Mouse (Mus musculus) hindbrain, embryonic 12.5 days (tissue): ENCODE measurements at regions not wholly inside any gene's neighbourhood (a gene's known extent, or its start where the extent isn't known, plus 50 kb on each side); places are given as distances from the start of the nearest gene placed in this dataset.

ENCODE experiments used
- ATAC-seq: fragments of 200-750 bp; cut with Nextera tagmentation; 2 replicates; pipeline ENCODE4 v1.8.0; 2017; ENCODE audit warnings: moderate TSS enrichment; ENCODE audit not compliant: low FRiP score
- H3K27ac ChIP-seq: fragments of 300-500 bp; sonication (generic); 2 replicates; pipeline ENCODE4 v1.5.1; 2016; ENCODE audit warnings: mild to moderate bottlenecking
- H3K27me3 ChIP-seq: fragments of 300-500 bp; sonication (generic); 2 replicates; pipeline ENCODE4 v1.6.1; 2016; ENCODE audit warnings: mild to moderate bottlenecking
- H3K36me3 ChIP-seq: fragments of 300-500 bp; sonication (generic); 2 replicates; pipeline ENCODE4 v1.6.1; 2016; ENCODE audit warnings: mild to moderate bottlenecking
- H3K4me1 ChIP-seq: fragments of 300-500 bp; sonication (generic); 2 replicates; pipeline ENCODE4 v1.6.1; 2016
- H3K4me2 ChIP-seq: fragments of 300-500 bp; sonication (generic); replicated peaks from 2 replicates; pipeline ENCODE4 v1.6.1; 2016; ENCODE audit warnings: mild to moderate bottlenecking
- H3K4me3 ChIP-seq: fragments of 300-500 bp; sonication (generic); 2 replicates; pipeline ENCODE4 v1.5.1; 2016; ENCODE audit warnings: mild to moderate bottlenecking
- H3K9ac ChIP-seq: fragments of 300-500 bp; sonication (generic); 2 replicates; pipeline ENCODE4 v1.6.1; 2016; ENCODE audit warnings: mild to moderate bottlenecking, moderate library complexity
- H3K9me3 ChIP-seq: fragments of 300-500 bp; sonication (generic); replicated peaks from 2 replicates; pipeline ENCODE4 v1.6.1; 2016; ENCODE audit warnings: mild to moderate bottlenecking
- WGBS: fragments of 180-500 bp; shearing (Covaris S2); methylation state at CpG from one replicate; pipeline ENCODE4 v1.1.7; 2016; 5-methylcytosine and 5-hydroxymethylcytosine counted together

- Histone ChIP-seq H3K27ac (no peak overlapping the region), H3K4me2 (no peak overlapping the region), H3K36me3 (no peaks in the 10 kb centered on the region), H3K9ac (no peak overlapping the region), H3K4me1 (no peaks in the 10 kb centered on the region), H3K4me3 (no peak overlapping the region), H3K27me3 (no peaks in the 10 kb centered on the region), H3K9me3 (no peaks in the 10 kb centered on the region)
- ATAC-seq: no peak
- WGBS: 83% methylated on average over 7 of the region's 7 CpGs
These were observed 4779.3 kb downstream of the 9330182O14Rik start for GRCm38 (mm10) chr15:44913434-44913833.

- no peaks in the 10 kb centered on the region for H3K27me3 ChIP-seq
- no peaks in the 10 kb centered on the region for H3K9me3 ChIP-seq
- no peak overlapping the region for H3K9ac ChIP-seq
- ATAC-seq: no peak
- H3K36me3 ChIP-seq: no peaks in the 10 kb centered on the region
- no peaks in the 10 kb centered on the region for H3K4me1 ChIP-seq
- 88% methylated on average over 2 of the region's 2 CpGs for WGBS
- H3K4me2 ChIP-seq: no peak overlapping the region
- no peak overlapping the region for H3K27ac ChIP-seq
- H3K4me3 ChIP-seq: no peak overlapping the region
These were observed 4780.8 kb downstream of the 9330182O14Rik start for GRCm38 (mm10) chr15:44915005-44915404.

- 90% methylated on average over 1 of the region's 1 CpGs for WGBS
- H3K4me2 ChIP-seq: no peak overlapping the region
These were observed 4782.3 kb downstream of the 9330182O14Rik start for GRCm38 (mm10) chr15:44916479-44916878.

GRCm38 (mm10) chr15:44924686-44925085 lies 4790.5 kb downstream of the 9330182O14Rik start:
- H3K9ac ChIP-seq: no peak overlapping the region
- H3K27ac ChIP-seq: no peak overlapping the region
- no peak overlapping the region for H3K4me2 ChIP-seq
- H3K9me3 ChIP-seq: no peaks in the 10 kb centered on the region
- no peak for ATAC-seq
- WGBS: 86% methylated on average over 1 of the region's 1 CpGs
- H3K4me1 ChIP-seq: no peaks in the 10 kb centered on the region
- H3K4me3 ChIP-seq: no peak overlapping the region
- no peaks in the 10 kb centered on the region for H3K27me3 ChIP-seq
- H3K36me3 ChIP-seq: no peaks in the 10 kb centered on the region

More at GRCm38 (mm10) chr15:44916479-44916878, 4782.3 kb downstream of the 9330182O14Rik start:
- Histone ChIP-seq H3K27ac (no peak overlapping the region), H3K9me3 (no peaks in the 10 kb centered on the region), H3K27me3 (no peaks in the 10 kb centered on the region), H3K4me3 (no peak overlapping the region), H3K9ac (no peak overlapping the region), H3K36me3 (no peaks in the 10 kb centered on the region), H3K4me1 (no peaks in the 10 kb centered on the region)
- ATAC-seq: no peak

GRCm38 (mm10) chr15:44927058-44927457 lies 4792.9 kb downstream of the 9330182O14Rik start:
- Histone ChIP-seq H3K9me3 (no peaks in the 10 kb centered on the region), H3K36me3 (no peaks in the 10 kb centered on the region), H3K27me3 (no peaks in the 10 kb centered on the region), H3K4me3 (no peak overlapping the region), H3K4me2 (no peak overlapping the region), H3K4me1 (no peaks in the 10 kb centered on the region), H3K27ac (no peak overlapping the region), H3K9ac (no peak overlapping the region)
- ATAC-seq: no peak
- WGBS: 83% methylated on average over 3 of the region's 3 CpGs

GRCm38 (mm10) chr15:44948626-44949025 lies 4814.5 kb downstream of the 9330182O14Rik start:
- no peaks in the 10 kb centered on the region for H3K4me1 ChIP-seq
- no peak overlapping the region for H3K9ac ChIP-seq
- ATAC-seq: no peak
- no peak overlapping the region for H3K4me3 ChIP-seq
- H3K27me3 ChIP-seq: no peaks in the 10 kb centered on the region
- no peak overlapping the region for H3K27ac ChIP-seq
- H3K36me3 ChIP-seq: no peaks in the 10 kb centered on the region
- H3K4me2 ChIP-seq: no peak overlapping the region
- H3K9me3 ChIP-seq: no peaks in the 10 kb centered on the region
- 92% methylated on average over 4 of the region's 4 CpGs for WGBS

- no peak overlapping the region for H3K4me3 ChIP-seq
- no peaks in the 10 kb centered on the region for H3K4me1 ChIP-seq
- H3K9me3 ChIP-seq: no peaks in the 10 kb centered on the region
- H3K27me3 ChIP-seq: no peaks in the 10 kb centered on the region
- no peaks in the 10 kb centered on the region for H3K36me3 ChIP-seq
- no peak overlapping the region for H3K9ac ChIP-seq
- H3K4me2 ChIP-seq: no peak overlapping the region
- no peak overlapping the region for H3K27ac ChIP-seq
- 0 out of 2 replicates have a peak, but pooled peaks have one; percentile 13 for ATAC-seq
- 88% methylated on average over 7 of the region's 7 CpGs for WGBS
These were observed 4816.9 kb downstream of the 9330182O14Rik start for GRCm38 (mm10) chr15:44950952-44951642.
